Mouse (Mus musculus) cerebellum, adult 9-10 months (tissue): Measurements from ENCODE around the gene Clec4b1.
"Not testable (repeated sequence)": the region's sequence is repeated elsewhere in the genome, so short reads cannot be mapped to it uniquely, and the experiment has no call there.

Source experiments
- DNase-seq: peaks from one replicate; pipeline ENCODE4 v3.0.0; 2022

The Clec4b1 gene

GRCm38 (mm10) chr6:123049742-123050372, at the start of gene Clec4b1:
Gene Clec4b1 (plus strand): TSS chr6:123049962.
- no peak for DNase-seq

GRCm38 (mm10) chr6:123004696-123005095, 45.1 kb upstream of the Clec4b1 start:
- not testable (repeated sequence) for DNase-seq

DNA sequence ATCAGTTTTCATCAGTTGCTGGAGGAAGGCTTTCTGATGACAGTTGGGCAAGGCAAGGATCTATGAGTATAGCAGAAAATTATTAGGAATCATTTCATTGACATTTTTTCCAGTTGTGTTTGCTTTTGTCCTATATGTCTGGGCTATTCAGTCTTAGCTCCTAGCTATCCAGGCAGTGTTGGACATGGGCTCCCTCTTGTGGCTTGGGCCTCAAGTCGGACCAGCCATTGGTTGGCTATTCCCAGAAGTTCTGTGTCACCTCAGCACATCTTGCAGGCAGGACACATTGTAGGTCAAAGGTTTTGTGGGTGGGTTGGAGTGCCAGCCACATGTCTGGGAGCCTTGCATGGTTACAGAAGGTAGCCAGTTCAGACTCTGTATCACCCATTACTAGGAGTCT, 44.2 kb upstream of the Clec4b1 start:
- no peak for DNase-seq

GRCm38 (mm10) chr6:123095125-123095843, 45.5 kb downstream of the Clec4b1 start:
- no peak for DNase-seq

DNA sequence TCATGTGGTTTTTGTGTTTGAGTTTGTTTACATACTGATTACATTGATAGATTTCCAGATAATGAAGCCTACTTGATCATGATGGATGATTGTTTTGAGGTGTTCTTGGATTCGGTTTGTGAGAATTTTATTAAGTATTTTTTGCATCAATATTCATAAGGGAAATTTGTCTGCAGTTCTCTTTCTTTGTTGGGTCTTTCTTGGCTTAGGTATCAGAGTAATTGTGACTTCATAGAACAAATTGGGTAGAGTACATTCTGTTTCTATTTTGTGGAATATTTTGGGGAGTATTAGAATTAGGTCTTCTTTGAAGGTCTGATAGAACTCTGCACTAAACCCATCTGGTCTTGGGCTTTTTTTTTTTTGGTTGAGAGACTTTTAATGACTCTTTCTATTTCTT, 56.4 kb downstream of the Clec4b1 start, which contains the start of gene Clec4a2:
Gene Clec4a2 (plus strand): TSS at position 301 of the 400 bp plus-strand sequence.
- DNase-seq: not testable (repeated sequence)
